Mouse (Mus musculus) hindbrain, embryonic 16.5 days (tissue): ENCODE results near the gene Casq1. TPM values are rescaled to one million over a fixed set of nuclear protein-coding genes. Genes with fewer than 3 reads are reported as not detected.

Experiments
- polyA plus RNA-seq: library from polyadenylated mRNA; unstranded; fragments of >200 nt; fragmentation: Nextera tagmentation; extraction: Ambion mirVana; gene quantifications from 2 replicates; pipeline ENCODE4 v1.2.1, GENCODE M21; 2015

Casq1 gene
- polyA plus RNA-seq, 1 experiment from 2014 or later = 1.5 TPM

Other genes with a start within 250 kb of the Casq1 start
- 39.9 and 50.1 TPM in 2 replicates for gene Vangl2, start 191.4 kb downstream of the Casq1 start, polyA plus RNA-seq
- 2.6 and 3.2 TPM in 2 replicates for gene Nhlh1, start 162.3 kb downstream of the Casq1 start, polyA plus RNA-seq
- gene Copa, start 137.3 kb downstream of the Casq1 start, polyA plus RNA-seq = 181 and 214 TPM in 2 replicates
- 110 and 121 TPM in 2 replicates for gene Ncstn, start 137.1 kb downstream of the Casq1 start, polyA plus RNA-seq
- 169 and 173 TPM in 2 replicates for gene Pex19, start 93.1 kb downstream of the Casq1 start, polyA plus RNA-seq
- 86.6 and 91.6 TPM in 2 replicates for gene Dcaf8, start 71.8 kb downstream of the Casq1 start, polyA plus RNA-seq
- 538 and 563 TPM in 2 replicates for gene Pea15a, start 13.1 kb downstream of the Casq1 start, polyA plus RNA-seq
- gene Atp1a4, start 38.5 kb upstream of the Casq1 start, polyA plus RNA-seq = 0.06 TPM in 1 of 2 replicates, not detected in the other
- 84.7 and 88.3 TPM in 2 replicates for gene Igsf8, start 41.8 kb upstream of the Casq1 start, polyA plus RNA-seq
- gene Atp1a2, start 78.2 kb upstream of the Casq1 start, polyA plus RNA-seq = 96.7 and 102 TPM in 2 replicates
- 4.9 and 5.6 TPM in 2 replicates for gene Kcnj9, start 109.5 kb upstream of the Casq1 start, polyA plus RNA-seq
- gene Kcnj10, start 121.3 kb upstream of the Casq1 start, polyA plus RNA-seq = 3.5 and 3.9 TPM in 2 replicates
- gene Pigm, start 156.7 kb upstream of the Casq1 start, polyA plus RNA-seq = 3.1 and 3.9 TPM in 2 replicates